Mouse (Mus musculus): ENCODE data around the gene Elfn2. TPM values are rescaled to one million over a fixed set of nuclear protein-coding genes. Genes with fewer than 3 reads are reported as not detected.

The Elfn2 gene
- polyA plus RNA-seq, 1 experiment from 2014 or later: 0.18 TPM

DNA sequence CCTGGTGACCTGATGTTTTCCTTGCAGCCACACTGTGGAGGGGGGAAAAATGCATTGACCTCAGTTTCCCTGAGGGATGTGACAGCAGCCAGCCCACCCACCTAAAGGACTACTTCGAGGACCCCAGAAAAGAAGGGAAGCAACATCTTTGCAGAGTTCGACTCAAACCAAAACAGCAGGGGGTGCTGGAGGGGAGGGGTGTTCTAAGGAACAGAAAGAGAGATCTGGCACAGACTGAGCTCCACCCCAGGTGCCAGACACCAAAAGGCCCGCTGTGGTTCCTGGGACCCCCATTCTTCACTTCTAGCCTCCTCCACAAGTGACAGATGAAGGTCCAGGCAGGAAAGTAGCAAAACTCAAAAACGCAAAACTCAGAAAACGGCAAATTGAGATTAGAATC lies 2.7 kb downstream of the Elfn2 start:
- DNase-seq (ENCODE audit: low spot score) (no peak), ATAC-seq (ENCODE audit: low read depth) (no peak)
- H3K4me3 ChIP-seq (ENCODE audit: low read depth, low read length): no peak overlapping the region
- H3K9ac ChIP-seq (ENCODE audit: low read depth, low read length): no peak overlapping the region
- peaks cover 95% of the 10 kb centered on the region for H3K27me3 ChIP-seq (replicated peaks; ENCODE audit: control insufficient read depth, insufficient read depth, low read length)
- H3K4me2 ChIP-seq (ENCODE audit: low read depth, low read length): no peak overlapping the region
- WGBS: 49% methylated on average over 5 of the region's 5 CpGs
- no peak overlapping the region for H3K27ac ChIP-seq (replicated peaks; ENCODE audit: low read depth, low read length)
- H3K36me3 ChIP-seq (ENCODE audit: control insufficient read depth, insufficient read depth, low read length): no peaks in the 10 kb centered on the region
- H3K9me3 ChIP-seq (ENCODE audit: control insufficient read depth, low read length): no peaks in the 10 kb centered on the region
- H3K4me1 ChIP-seq (ENCODE audit: control insufficient read depth, insufficient read depth, low read length): peaks cover 5% of the 10 kb centered on the region

DNA sequence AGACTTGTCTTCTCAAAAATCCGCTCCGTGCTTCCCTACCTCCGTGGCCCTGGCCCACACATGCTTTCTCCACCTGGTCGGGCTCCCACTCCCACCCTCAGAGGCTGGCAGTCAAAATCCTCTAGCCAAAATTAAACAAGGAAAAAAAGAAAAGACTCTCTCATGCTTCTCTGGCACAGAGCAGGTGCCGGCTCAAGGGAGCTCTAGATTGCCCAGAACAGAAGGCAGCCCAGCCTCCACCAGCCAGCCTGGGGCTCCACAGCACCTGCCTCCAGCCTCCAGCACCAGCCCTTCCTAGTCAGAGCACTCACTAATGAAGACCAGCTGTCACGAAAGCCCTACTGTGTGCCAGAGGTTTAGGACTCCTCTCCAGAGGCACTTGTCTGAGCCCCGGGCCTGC lies 4.8 kb downstream of the Elfn2 start:
- WGBS: 78% methylated on average over 7 of the region's 7 CpGs
- no peak overlapping the region for H3K27ac ChIP-seq (replicated peaks; ENCODE audit: low read depth, low read length)
- DNase-seq (ENCODE audit: low spot score) (no peak), ATAC-seq (ENCODE audit: low read depth) (no peak)
- H3K4me2 ChIP-seq (ENCODE audit: low read depth, low read length): no peak overlapping the region
- H3K9ac ChIP-seq (ENCODE audit: low read depth, low read length): no peak overlapping the region
- H3K4me3 ChIP-seq (ENCODE audit: low read depth, low read length): no peak overlapping the region
- no peaks in the 10 kb centered on the region for H3K36me3 ChIP-seq (ENCODE audit: control insufficient read depth, insufficient read depth, low read length)
- peaks cover 1% of the 10 kb centered on the region for H3K4me1 ChIP-seq (ENCODE audit: control insufficient read depth, insufficient read depth, low read length)
- no peaks in the 10 kb centered on the region for H3K9me3 ChIP-seq (ENCODE audit: control insufficient read depth, low read length)
- peaks cover 83% of the 10 kb centered on the region for H3K27me3 ChIP-seq (replicated peaks; ENCODE audit: control insufficient read depth, insufficient read depth, low read length)

DNA sequence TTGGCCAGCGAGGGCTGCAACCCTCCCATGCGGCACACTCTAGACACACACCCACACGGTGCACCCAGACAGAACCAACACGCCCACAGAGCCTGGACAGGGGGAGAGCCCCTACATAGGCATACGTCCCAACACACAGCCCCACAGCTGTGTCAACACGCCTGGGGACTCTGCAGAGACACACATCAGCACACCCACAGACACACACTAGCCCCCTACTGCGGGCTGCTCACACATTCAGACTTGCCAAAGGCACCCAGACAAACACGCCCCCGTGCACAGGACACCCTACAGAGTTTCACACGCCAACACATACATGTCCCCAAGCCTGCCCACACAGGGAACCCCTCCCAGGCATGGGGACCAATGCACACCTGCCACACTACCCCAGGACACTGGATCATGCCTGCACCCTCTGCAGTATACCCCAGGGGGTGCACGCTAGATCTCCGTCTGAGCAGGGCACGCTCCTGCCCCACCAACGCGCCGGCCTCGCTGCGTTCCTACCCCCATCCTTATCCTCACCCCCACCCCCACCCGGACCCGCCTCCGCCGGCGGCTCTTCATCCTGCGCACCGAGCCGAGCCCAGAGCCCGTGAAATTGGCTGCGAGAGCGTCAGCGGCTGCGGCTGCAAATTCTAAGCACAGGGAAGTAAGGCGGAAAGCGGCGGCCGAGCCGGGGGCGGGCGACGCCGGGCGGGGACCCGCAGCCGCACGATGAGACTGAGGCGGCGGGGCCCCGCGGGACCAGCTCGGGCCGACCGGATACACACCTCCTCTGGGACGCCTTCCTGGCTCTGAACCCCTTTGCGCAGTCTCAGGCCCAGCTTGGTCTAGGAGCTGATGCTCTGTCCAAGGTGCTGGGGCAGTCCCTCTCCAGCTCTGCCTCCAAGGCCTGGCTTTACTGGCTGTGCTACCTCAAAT lies 6.0 kb downstream of the Elfn2 start:
- Histone ChIP-seq H3K4me1 (ENCODE audit: control insufficient read depth, insufficient read depth, low read length) (no peaks in the 10 kb centered on the region), H3K4me2 (ENCODE audit: low read depth, low read length) (peak overlapping the region; percentile 50), H3K9me3 (ENCODE audit: control insufficient read depth, low read length) (no peaks in the 10 kb centered on the region), H3K36me3 (ENCODE audit: control insufficient read depth, insufficient read depth, low read length) (no peaks in the 10 kb centered on the region), H3K4me3 (ENCODE audit: low read depth, low read length) (peak overlapping the region; percentile 22), H3K9ac (ENCODE audit: low read depth, low read length) (no peak overlapping the region), H3K27me3 (replicated peaks; ENCODE audit: control insufficient read depth, insufficient read depth, low read length) (peaks cover 72% of the 10 kb centered on the region), H3K27ac (replicated peaks; ENCODE audit: low read depth, low read length) (no peak overlapping the region)
- 10% methylated on average over 36 of the region's 53 CpGs for WGBS
- DNase-seq (ENCODE audit: low spot score) (peak; percentile 48), ATAC-seq (ENCODE audit: low read depth) (peak; percentile 23; the same call in 1 of the 2 replicates)

DNA sequence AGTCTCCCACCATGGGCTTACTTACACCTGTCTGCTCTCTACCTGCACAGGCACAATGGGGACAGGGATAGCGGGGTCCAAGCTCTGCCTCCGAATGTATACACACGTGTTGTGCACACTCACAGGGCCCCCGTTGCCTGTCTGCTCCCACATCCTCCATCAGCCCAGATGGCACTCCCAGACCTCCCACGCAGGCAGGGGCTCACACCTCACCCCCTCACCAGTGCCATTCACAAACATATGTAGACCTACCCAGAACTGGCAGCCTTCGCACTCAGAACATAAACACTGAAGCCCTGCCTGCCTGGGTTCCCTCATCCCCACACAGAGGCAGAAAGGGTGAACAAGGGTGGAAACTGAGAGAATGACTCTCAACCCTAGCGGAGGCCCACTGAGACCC lies 6.6 kb downstream of the Elfn2 start:
- Histone ChIP-seq H3K4me1 (ENCODE audit: control insufficient read depth, insufficient read depth, low read length) (no peaks in the 10 kb centered on the region), H3K9ac (ENCODE audit: low read depth, low read length) (no peak overlapping the region), H3K27me3 (replicated peaks; ENCODE audit: control insufficient read depth, insufficient read depth, low read length) (peaks cover 65% of the 10 kb centered on the region), H3K36me3 (ENCODE audit: control insufficient read depth, insufficient read depth, low read length) (no peaks in the 10 kb centered on the region), H3K27ac (replicated peaks; ENCODE audit: low read depth, low read length) (no peak overlapping the region), H3K4me2 (ENCODE audit: low read depth, low read length) (no peak overlapping the region), H3K9me3 (ENCODE audit: control insufficient read depth, low read length) (no peaks in the 10 kb centered on the region), H3K4me3 (ENCODE audit: low read depth, low read length) (no peak overlapping the region)
- WGBS: 75% methylated on average over 7 of the region's 7 CpGs
- DNase-seq (ENCODE audit: low spot score) (no peak), ATAC-seq (ENCODE audit: low read depth) (no peak)

DNA sequence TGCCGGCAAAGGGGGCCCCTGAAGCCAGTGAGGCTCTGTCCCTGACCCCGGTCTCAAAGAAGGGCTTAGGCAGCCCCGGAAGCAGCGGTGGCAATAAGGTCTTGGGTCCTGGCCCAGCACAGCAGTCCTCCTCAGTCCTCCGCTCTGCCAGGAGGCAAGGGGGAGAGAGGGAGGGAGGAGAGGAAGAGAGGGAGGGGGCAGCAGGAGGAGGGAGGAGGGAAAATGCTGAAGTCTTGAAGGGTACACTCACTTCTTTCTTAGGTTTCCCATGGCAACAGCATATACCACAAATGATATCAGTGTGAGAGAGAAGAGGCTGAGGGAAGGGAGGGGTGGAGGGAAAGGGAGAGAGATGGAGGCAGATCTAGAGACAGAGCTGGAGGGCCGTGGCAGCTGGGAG lies 7.9 kb downstream of the Elfn2 start:
- Histone ChIP-seq H3K4me3 (ENCODE audit: low read depth, low read length) (no peak overlapping the region), H3K4me1 (ENCODE audit: control insufficient read depth, insufficient read depth, low read length) (no peaks in the 10 kb centered on the region), H3K9me3 (ENCODE audit: control insufficient read depth, low read length) (no peaks in the 10 kb centered on the region), H3K36me3 (ENCODE audit: control insufficient read depth, insufficient read depth, low read length) (no peaks in the 10 kb centered on the region), H3K4me2 (ENCODE audit: low read depth, low read length) (no peak overlapping the region), H3K9ac (ENCODE audit: low read depth, low read length) (no peak overlapping the region), H3K27me3 (replicated peaks; ENCODE audit: control insufficient read depth, insufficient read depth, low read length) (peaks cover 52% of the 10 kb centered on the region), H3K27ac (replicated peaks; ENCODE audit: low read depth, low read length) (no peak overlapping the region)
- DNase-seq (ENCODE audit: low spot score) (no peak), ATAC-seq (ENCODE audit: low read depth) (no peak)
- WGBS: 37% methylated on average over 6 of the region's 6 CpGs

DNA sequence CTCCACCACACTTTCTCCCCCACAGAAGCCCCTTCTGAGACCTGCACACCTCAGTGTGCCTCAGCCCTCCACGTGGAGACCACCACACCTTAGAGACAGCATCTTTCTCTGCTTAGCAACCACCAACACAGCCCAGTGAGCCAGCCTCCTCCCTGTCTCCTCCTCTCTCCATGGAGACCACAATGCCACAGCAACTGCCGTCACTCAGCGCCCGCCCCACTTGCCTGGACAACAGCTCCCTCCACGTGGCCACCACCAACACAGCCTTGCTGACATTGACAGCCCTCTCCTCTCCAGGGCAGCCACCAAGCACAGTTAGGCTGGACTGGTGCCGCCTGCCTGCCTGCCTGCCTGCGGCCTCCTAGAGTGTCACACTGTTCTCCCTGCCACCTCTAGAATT lies 8.8 kb downstream of the Elfn2 start:
- Histone ChIP-seq H3K4me1 (ENCODE audit: control insufficient read depth, insufficient read depth, low read length) (no peaks in the 10 kb centered on the region), H3K27me3 (replicated peaks; ENCODE audit: control insufficient read depth, insufficient read depth, low read length) (peaks cover 43% of the 10 kb centered on the region)

DNA sequence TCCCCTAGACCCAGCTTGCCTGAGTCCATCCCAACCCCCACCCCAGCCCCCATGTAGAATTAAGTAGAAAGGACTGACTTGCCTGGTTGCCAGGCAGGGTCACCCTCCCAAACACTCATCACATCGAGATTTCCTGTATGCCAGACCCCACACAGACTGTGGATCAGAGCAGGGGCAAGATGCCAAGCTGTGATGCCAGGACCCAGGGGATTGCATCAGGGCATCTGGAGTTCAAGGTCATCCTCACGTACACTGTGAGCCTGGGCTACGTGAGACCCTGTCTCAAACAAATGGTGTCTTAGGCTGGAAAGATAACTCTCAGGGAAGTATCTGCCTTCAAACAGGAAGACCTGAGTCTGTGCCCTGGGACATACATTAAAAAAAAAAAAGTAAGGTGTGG lies 11.9 kb downstream of the Elfn2 start:
- no peak overlapping the region for H3K4me2 ChIP-seq (ENCODE audit: low read depth, low read length)
- no peak overlapping the region for H3K27ac ChIP-seq (replicated peaks; ENCODE audit: low read depth, low read length)
- H3K9me3 ChIP-seq (ENCODE audit: control insufficient read depth, low read length): no peaks in the 10 kb centered on the region
- H3K4me1 ChIP-seq (ENCODE audit: control insufficient read depth, insufficient read depth, low read length): no peaks in the 10 kb centered on the region
- DNase-seq (ENCODE audit: low spot score) (no peak), ATAC-seq (ENCODE audit: low read depth) (no peak)
- H3K27me3 ChIP-seq (replicated peaks; ENCODE audit: control insufficient read depth, insufficient read depth, low read length): peaks cover 12% of the 10 kb centered on the region
- H3K9ac ChIP-seq (ENCODE audit: low read depth, low read length): no peak overlapping the region
- no peak overlapping the region for H3K4me3 ChIP-seq (ENCODE audit: low read depth, low read length)
- 65% methylated on average over 3 of the region's 3 CpGs for WGBS
- no peaks in the 10 kb centered on the region for H3K36me3 ChIP-seq (ENCODE audit: control insufficient read depth, insufficient read depth, low read length)

More for the DNA sequence above, 8.8 kb downstream of the Elfn2 start:
- WGBS: 15% methylated on average over 5 of the region's 7 CpGs
- Histone ChIP-seq H3K9ac (ENCODE audit: low read depth, low read length) (no peak overlapping the region), H3K9me3 (ENCODE audit: control insufficient read depth, low read length) (no peaks in the 10 kb centered on the region), H3K36me3 (ENCODE audit: control insufficient read depth, insufficient read depth, low read length) (no peaks in the 10 kb centered on the region), H3K27ac (replicated peaks; ENCODE audit: low read depth, low read length) (no peak overlapping the region), H3K4me2 (ENCODE audit: low read depth, low read length) (no peak overlapping the region), H3K4me3 (ENCODE audit: low read depth, low read length) (no peak overlapping the region)
- ATAC-seq (ENCODE audit: low read depth) (peak; percentile 37; the same call in 1 of the 2 replicates), DNase-seq (ENCODE audit: low spot score) (no peak)

DNA sequence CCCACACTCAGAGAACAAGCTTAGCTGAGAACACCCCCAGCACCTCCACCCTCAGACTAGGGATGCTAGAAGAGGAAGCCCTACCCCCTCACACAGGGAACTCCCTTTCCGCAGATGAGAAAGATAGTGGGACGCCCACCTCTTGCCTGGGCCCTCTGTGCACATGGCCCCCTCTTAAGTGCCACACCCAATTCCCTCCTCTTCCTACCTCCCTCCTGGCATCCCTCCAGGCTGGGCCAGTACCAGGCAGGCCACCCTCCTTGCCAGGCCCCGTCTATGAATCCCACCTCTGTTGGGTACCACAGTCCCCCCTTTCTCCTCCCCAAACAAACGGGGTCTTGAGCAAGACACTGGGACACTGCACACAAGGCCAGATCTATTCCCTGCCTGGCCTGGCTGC lies 13.7 kb downstream of the Elfn2 start:
- WGBS: 60% methylated on average over 4 of the region's 4 CpGs
- Histone ChIP-seq H3K9me3 (ENCODE audit: control insufficient read depth, low read length) (no peaks in the 10 kb centered on the region), H3K4me2 (ENCODE audit: low read depth, low read length) (no peak overlapping the region), H3K4me3 (ENCODE audit: low read depth, low read length) (no peak overlapping the region), H3K4me1 (ENCODE audit: control insufficient read depth, insufficient read depth, low read length) (no peaks in the 10 kb centered on the region), H3K27me3 (replicated peaks; ENCODE audit: control insufficient read depth, insufficient read depth, low read length) (no peaks in the 10 kb centered on the region), H3K9ac (ENCODE audit: low read depth, low read length) (no peak overlapping the region), H3K36me3 (ENCODE audit: control insufficient read depth, insufficient read depth, low read length) (no peaks in the 10 kb centered on the region), H3K27ac (replicated peaks; ENCODE audit: low read depth, low read length) (no peak overlapping the region)
- ATAC-seq (ENCODE audit: low read depth) (no peak), DNase-seq (ENCODE audit: low spot score) (no peak)

DNA sequence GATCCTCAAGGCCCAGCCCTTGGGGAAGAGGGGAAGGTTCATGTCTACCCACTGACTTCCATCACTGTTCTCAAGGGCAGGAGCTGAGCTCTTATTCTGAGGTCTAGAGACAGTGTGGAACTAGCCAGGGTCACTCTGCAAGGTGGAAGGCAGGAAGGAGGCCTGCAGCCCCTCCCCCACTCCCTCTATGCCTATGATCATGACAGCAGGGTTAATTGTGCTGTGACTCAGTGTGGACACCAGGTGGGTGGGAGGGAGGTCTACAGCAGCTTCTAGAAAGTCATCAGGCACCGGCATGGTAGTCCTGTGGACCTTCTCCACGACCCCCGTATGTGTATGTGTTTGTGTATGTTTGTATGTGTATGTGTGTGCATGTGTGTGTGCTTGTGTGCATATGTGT lies 14.6 kb downstream of the Elfn2 start:
- H3K4me2 ChIP-seq (ENCODE audit: low read depth, low read length): no peak overlapping the region
- 89% methylated on average over 3 of the region's 3 CpGs for WGBS
- H3K36me3 ChIP-seq (ENCODE audit: control insufficient read depth, insufficient read depth, low read length): no peaks in the 10 kb centered on the region
- no peaks in the 10 kb centered on the region for H3K9me3 ChIP-seq (ENCODE audit: control insufficient read depth, low read length)
- no peak overlapping the region for H3K4me3 ChIP-seq (ENCODE audit: low read depth, low read length)
- no peak overlapping the region for H3K9ac ChIP-seq (ENCODE audit: low read depth, low read length)
- H3K4me1 ChIP-seq (ENCODE audit: control insufficient read depth, insufficient read depth, low read length): no peaks in the 10 kb centered on the region
- H3K27ac ChIP-seq (replicated peaks; ENCODE audit: low read depth, low read length): no peak overlapping the region
- ATAC-seq (ENCODE audit: low read depth) (no peak), DNase-seq (ENCODE audit: low spot score) (no peak)
- H3K27me3 ChIP-seq (replicated peaks; ENCODE audit: control insufficient read depth, insufficient read depth, low read length): no peaks in the 10 kb centered on the region
